Mouse (Mus musculus) left cerebral cortex, adult 18-20 months (tissue): ENCODE measurements around the gene Tle2. TPM values are rescaled to one million over a fixed set of nuclear protein-coding genes. Genes with fewer than 3 reads are reported as not detected.

Experiments used
- DNase-seq, 2 experiments: peaks; one replicate each; pipeline ENCODE4 v3.0.0; 2021 to 2022; ENCODE audit warnings: low spot score in 2 of 2, mixed read lengths in 1 of 2
- total RNA-seq, 2 experiments: library from RNA; stranded (reverse); gene quantifications; 2 replicates each; pipeline ENCODE4 v1.2.3; 2021

Gene Tle2
- total RNA-seq, 2 experiments from 2014 or later: 41.3 to 42.4 TPM

DNA sequence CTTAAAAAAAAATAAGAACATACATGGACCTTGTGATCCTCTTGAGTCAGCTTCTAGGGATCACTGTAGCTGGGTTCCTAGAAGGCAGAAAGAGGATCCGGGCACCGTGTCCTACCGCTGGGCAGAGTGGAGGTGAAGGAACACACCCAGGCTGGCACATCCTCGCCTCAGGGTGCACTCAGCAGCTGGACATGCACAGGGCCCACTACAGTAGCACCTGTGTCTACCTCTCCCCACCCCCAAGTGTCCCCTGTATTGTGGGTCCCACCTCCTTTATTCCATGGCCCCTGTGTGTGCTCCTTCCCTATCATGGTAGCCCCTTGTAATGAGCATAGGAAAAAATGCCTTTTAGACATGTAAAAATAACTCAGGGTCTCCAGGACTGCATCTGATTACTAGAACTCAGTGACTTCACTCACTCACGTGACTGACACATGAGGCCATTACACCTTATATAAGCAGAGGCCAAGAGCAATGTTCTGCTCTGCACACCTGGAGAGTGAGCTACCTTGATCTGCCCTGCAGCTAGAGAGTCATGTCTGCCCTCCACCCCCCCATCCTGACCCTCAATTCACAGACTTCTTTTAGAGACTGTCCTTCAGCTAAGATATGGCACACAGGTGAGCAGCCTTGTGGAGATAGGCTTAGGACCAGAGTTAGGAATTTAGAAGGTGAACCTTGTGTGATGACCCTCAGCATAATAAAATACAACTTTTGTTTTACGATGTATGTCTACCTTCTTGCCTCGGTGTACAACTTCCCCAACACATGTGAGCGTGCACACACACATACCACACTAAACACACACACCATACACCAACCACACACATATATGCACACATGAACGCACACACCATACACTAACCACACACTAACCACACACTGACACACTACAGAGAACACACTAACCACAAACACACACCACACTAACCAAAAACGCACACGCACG lies 29.9 kb downstream of the Tle2 start:
- DNase-seq: no peak

DNA sequence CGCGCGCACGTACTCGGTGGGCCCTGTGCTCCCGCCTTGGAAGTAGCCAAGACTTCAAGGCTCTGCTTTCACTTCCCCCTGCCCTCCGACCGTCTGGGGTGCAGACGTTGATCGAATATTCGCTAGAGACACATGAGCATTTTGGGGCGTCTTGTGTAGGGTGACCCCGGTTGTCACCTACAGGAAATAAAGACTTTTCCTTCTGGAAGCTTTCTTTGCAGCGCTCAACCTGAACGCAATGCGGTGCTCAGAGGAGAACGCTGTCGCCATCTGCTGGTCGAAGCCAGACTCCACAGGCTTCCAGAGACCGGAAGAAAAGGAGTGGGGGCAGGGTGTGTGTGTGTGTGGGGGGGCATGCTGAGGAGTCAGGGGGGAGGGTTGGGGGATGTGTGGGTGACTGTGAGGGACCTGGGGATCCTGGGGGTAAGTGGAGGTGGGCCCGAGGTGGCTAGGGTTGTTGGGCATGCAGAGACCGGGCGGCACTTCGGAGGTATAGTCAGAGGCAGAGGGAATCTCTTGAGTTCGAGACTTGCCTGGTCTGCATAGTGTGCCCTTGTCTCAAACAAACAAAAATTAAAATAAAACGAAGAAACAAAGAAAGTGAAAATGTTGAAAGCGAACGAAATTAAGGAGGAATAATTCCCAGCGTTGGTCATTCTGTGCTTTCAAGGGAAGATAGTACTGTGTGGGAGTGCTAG lies 30.8 kb downstream of the Tle2 start:
- peak; percentile 89 to 90 for DNase-seq

GRCm38 (mm10) chr10:81605666-81605973 lies 31.3 kb downstream of the Tle2 start:
- no peak for DNase-seq

DNA sequence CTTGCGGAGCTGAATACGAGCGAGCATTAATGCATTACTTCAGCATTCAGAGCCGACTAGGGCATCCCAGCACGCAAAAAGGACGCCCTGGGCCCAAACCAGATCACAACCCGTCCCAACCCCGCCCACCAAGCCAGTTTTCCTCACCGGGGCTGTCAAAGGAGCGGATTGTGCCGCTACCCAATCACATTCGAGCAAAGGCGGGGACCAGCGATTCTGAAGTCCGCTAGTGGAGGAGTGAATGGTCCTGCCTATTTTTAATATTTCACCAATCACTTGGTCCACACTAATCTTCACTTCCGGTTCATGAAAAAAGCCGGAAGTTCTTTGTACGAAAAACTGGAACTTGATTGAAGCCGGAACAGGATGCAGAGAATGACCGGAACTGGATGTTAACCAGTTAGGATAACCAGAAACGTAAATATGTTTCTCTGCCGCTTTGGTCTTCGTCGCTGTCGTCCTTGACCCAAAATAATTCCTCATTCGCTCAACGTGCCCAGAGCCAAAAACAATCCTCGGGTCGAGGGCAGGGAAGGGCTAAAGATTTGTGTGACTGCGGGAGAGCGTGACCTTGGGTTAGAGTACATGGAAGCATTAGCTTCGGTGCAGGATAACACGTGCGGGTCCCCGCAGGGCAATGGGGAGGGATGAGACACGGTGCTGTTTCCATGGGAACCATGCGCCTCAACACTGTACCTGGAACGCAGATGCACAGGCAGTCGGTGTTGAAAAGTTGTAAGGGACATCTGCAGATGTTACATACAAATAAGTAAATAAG lies 31.8 kb downstream of the Tle2 start, which contains the start of gene BC025920:
TSS of gene BC025920 (plus strand) at position 297 of the 778 bp plus-strand sequence.
- DNase-seq: peak; percentile 88 to 94

GRCm38 (mm10) chr10:81608308-81608707 lies 33.9 kb downstream of the Tle2 start:
- DNase-seq: no peak

DNA sequence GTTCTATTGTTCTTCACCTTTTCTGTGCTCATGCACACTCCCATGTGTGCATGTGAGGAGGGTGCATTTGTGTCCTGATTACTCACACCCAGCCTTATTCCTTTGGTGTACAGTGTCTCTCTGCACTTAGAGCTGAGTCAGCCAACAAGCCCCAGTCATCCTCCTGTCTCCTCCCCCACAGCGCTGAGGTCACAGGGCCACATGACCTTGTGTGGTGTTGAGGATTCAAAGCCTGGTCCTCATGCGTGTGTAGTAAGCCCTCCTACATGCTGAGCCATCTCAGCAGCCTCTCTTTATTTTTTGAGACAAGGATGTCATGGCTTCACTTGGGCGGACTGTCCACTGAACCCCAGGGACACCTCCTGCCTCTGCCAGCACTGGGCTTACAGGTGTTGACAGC lies 38.4 kb downstream of the Tle2 start:
- DNase-seq: no peak

DNA sequence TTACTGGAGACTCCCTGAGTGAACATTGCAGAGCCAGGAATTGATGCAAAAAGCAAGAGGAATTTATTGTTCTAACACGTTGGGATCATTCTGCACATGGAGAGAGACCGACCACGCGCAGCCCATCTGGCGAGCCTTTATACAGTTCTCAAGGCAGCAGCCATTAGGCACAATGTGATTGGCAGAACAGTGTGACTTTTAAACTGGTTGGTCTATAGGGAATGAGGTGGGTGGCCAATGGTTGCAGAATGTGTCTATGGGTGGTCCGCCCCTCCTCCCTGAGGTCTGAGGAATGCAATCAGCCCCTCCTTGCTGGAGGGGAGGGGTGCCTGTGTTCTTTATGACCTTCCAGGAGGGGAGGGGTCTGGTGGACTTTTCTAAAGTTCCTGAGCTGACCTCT lies 41.1 kb downstream of the Tle2 start:
- DNase-seq: no peak

GRCm38 (mm10) chr10:81619976-81620375 lies 45.6 kb downstream of the Tle2 start:
- DNase-seq: no peak

DNA sequence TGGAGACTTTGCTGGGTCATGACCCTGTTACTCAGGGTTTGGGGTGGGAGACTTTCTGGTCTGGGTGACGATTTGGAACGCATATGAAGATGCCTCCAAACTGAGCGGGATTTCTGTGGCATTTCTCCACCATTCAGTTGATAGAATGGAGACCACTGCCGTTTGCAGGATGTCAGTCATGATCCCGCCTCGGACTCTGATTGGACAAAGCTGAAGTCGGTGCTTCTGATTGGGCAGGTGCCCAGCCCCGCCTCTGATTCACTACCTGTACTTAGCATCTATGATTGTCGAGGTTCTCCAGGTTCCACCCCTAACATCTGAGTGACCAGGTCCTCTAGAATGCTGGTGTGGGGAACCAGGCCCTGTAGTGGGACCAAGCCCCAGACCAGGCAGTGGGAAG lies 46.4 kb downstream of the Tle2 start:
- no peak for DNase-seq

- no peak for DNase-seq
Measured at GRCm38 (mm10) chr10:81623441-81623840, 49.1 kb downstream of the Tle2 start.

- DNase-seq: no peak
Measured at GRCm38 (mm10) chr10:81626101-81626993, 52.0 kb downstream of the Tle2 start.

GRCm38 (mm10) chr10:81626994-81627835 lies 52.9 kb downstream of the Tle2 start, which contains the start of gene Sirt6:
Sirt6 (minus strand) TSS chr10:81627797.
- DNase-seq: peak; percentile 89 to 95

DNA sequence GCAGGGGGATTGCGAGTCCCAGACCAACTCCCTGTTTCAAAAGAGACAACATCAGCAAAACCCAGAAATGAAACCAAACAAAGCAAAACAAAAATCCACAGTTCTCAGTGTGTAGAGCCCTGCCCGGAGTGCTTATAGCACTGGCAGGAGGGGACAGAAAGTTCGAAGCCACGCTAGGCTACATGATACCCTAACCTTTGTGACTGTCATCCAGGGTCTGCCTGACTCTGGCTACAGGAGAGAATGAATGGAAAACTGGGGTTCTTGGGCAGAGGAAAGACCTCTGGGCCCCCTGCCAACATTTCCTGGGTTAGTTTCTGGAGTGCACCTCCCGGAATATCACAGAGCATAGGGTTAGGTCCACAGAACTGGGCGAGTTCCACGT lies 53.5 kb downstream of the Tle2 start:
- DNase-seq: no peak

GRCm38 (mm10) chr10:81628390-81628789 lies 54.0 kb downstream of the Tle2 start, which contains the start of gene Ankrd24:
Ankrd24 (plus strand) TSS chr10:81628540.
- no peak for DNase-seq

DNA sequence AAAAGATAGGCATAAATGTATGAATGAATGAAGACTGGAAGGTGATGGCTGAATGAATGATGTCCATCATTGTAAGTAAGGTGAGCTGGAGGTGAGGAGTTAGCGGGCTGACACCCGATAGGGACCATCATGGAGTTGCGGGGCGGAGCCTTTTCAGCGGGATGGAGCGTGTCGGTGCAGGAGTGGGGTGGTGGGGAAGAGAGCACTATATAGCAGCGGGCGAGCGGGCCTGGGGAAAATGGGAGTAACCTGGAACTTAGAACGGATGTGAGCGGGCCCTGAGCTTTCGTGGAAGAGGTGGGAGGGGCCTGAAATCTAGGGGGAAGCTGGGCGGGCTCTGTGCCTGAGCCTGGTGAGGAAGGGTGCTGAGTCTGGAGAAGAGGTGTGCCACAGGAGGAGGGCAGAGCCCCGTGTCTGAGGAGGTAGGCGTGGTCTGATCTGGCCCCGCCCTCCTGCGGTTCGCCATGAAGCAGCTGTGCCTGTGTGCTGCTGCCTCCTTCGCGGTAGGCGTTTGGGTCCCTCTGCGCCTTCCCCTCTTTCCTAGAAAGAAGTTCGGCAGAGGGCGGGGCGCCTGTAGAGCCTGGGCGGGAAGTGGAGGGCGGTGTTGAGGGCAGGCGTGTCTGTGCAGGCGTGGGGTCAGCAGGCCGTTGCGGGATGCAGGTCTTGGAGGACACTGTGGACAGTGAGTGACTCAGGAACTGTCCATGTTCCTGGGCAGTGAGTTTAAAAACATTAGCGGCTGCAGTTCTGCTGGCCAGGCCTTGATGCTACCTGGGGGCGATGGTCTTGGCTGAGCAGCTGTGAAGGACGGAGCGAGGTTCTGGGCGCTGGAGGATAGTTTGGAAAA lies 59.1 kb downstream of the Tle2 start:
- DNase-seq: peak; percentile 82 to 86

GRCm38 (mm10) chr10:81636338-81636737 lies 62.0 kb downstream of the Tle2 start:
- DNase-seq: no peak

DNA sequence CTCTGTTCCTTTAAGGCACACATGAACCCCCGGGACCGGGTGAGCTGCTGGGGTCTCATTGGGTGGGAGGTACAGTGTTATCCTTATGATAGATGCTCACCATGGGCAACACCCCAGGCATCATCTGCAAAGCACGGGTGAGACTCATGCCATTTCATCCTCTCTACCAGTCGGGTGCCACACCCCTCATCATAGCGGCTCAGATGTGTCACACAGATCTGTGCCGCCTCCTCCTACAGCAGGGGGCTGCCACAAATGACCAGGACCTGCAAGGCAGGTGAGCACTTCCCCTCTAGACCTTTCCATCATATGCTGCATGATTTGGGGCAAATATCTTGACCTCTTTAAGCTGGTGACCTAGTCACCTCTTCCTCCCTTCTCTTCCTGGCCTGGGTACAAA lies 63.7 kb downstream of the Tle2 start:
- DNase-seq: no peak
